Mouse (Mus musculus): Measurements from ENCODE around the gene Haspin. TPM values are rescaled to one million over a fixed set of nuclear protein-coding genes. Genes with fewer than 3 reads are reported as not detected.
A peak's percentile ranks its signal among the peaks of the same experiment; 100 is the strongest.

Haspin gene
- polyA plus RNA-seq, 1 experiment: 6.4 TPM

DNA sequence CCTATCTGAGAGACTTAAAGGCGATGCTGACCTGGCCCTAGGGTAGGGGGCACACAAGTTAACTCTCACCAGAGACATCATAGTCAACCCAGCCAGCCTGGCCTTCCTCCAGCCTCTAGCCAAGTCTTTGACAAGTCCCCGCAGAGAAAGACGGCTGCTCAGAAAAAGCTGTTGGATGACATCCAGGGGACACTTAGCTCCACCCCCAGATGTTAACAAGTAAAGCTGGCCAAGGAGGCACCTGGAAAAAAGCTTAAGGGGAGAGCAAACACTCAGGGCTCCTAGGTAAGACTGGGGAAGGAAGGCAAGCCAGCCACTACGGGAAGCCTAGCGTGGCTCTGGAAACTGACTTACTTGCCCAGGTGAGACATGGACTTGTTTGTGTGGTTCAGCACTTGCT, 34.1 kb upstream of the Haspin start:
- H3K4me1 ChIP-seq (ENCODE audit: control insufficient read depth, insufficient read depth, low read length): peaks cover 3% of the 10 kb centered on the region; the same call in 1 of the 2 replicates
- H3K4me3 ChIP-seq (ENCODE audit: insufficient read depth, low read length): no peak overlapping the region
- TF ChIP-seq POLR2A (IDR thresholded peaks at IDR 0.05; ENCODE audit: low read depth, low read length): no peak
- TF ChIP-seq CTCF (IDR thresholded peaks at IDR 0.05; ENCODE audit: borderline replicate concordance, insufficient read depth, low read length): no peak
- no peak overlapping the region for H3K27ac ChIP-seq (ENCODE audit: insufficient read depth, low read length)

DNA sequence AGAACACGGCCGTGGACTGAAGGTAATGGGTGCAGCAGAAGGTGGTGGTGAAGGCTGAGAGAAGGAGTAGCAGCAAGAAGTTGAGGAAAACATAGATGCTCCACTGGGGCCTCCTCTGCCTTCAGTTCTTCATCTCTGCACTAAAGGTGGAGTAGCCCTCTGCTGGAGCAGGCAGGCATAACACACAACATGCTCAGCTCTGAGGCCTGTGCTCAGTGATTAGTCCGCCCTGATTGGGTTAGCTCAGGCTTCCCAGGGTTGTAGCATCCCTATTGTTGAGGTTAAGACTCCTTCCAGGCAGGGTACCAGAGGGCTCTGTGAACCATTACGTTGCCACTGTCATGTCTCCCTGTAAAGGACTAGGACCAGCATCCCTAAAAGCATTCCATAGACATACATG, 31.1 kb upstream of the Haspin start:
- Histone ChIP-seq H3K27ac (ENCODE audit: insufficient read depth, low read length) (no peak overlapping the region), H3K4me3 (ENCODE audit: insufficient read depth, low read length) (no peak overlapping the region), H3K4me1 (ENCODE audit: control insufficient read depth, insufficient read depth, low read length) (peaks cover 3% of the 10 kb centered on the region; the same call in 1 of the 2 replicates)
- TF ChIP-seq CTCF (IDR thresholded peaks at IDR 0.05; ENCODE audit: borderline replicate concordance, insufficient read depth, low read length) (peak; percentile 71; the same call in 1 of the 2 replicates), POLR2A (IDR thresholded peaks at IDR 0.05; ENCODE audit: low read depth, low read length) (no peak)

DNA sequence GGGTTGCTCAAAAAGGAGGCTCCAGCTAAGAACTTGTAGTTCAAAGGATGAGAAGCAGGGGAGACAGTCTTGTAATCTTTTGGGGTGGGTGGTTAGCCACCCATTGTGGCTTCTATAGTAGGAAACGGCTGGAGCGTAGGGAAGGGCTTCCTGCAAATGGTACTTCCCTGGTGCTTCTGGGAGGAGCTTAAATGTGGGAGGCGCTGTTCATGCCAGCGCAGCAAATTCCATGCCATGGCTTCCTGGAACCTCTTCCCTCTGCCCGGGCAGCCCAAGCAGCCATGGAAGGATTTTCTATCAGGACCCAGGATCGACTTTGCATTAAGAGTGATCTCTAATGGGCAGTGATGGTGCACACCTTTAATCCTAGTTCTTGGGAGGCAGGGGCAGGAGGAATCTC, 30.5 kb upstream of the Haspin start:
- TF ChIP-seq POLR2A (IDR thresholded peaks at IDR 0.05; ENCODE audit: low read depth, low read length) (no peak), CTCF (IDR thresholded peaks at IDR 0.05; ENCODE audit: borderline replicate concordance, insufficient read depth, low read length) (no peak)
- H3K4me1 ChIP-seq (ENCODE audit: control insufficient read depth, insufficient read depth, low read length): peaks cover 3% of the 10 kb centered on the region; the same call in 1 of the 2 replicates
- no peak overlapping the region for H3K27ac ChIP-seq (ENCODE audit: insufficient read depth, low read length)
- H3K4me3 ChIP-seq (ENCODE audit: insufficient read depth, low read length): no peak overlapping the region

DNA sequence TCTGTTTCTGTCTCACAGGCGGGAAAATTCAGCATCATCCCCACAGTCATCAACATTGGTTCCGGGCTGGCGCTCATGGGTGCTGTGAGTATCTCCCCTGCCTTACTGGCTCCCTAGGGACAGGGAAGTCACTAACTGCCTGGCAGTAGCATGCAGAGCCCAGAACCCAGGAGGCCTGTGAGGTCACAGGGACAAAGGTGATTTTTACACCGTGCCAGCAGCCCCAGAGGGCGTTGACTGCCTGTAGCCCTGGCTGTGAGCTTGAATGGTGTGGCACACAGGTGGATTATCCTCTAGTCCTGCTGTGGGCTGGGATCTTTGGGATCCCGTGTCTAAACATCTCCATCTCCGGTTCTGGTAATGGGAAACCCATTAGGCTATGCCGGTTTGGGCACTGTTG, 30.0 kb upstream of the Haspin start:
- Histone ChIP-seq H3K4me1 (ENCODE audit: control insufficient read depth, insufficient read depth, low read length) (peaks cover 3% of the 10 kb centered on the region; the same call in 1 of the 2 replicates), H3K4me3 (ENCODE audit: insufficient read depth, low read length) (no peak overlapping the region), H3K27ac (ENCODE audit: insufficient read depth, low read length) (no peak overlapping the region)
- no peak for TF ChIP-seq POLR2A (IDR thresholded peaks at IDR 0.05; ENCODE audit: low read depth, low read length)
- TF ChIP-seq CTCF (IDR thresholded peaks at IDR 0.05; ENCODE audit: borderline replicate concordance, insufficient read depth, low read length): no peak

DNA sequence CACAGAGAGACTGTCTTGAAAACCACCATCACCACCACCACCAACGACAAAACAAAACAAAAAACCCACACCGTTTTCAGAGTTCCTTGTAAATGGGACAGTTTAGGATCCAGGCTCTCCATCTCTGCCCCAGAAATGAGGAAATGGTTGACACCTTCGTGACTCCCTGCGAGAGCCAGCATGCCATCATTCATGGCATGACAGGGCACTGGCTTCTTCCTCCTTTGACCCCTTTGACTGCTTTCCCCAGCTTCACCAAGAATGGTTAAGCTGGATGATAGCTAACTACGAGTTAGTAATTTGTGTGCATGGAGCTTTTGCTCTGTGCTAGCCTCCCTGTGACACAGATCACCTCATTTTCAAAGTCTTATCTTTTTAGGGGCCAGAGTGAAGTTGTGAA, 24.2 kb upstream of the Haspin start:
- Histone ChIP-seq H3K4me3 (ENCODE audit: insufficient read depth, low read length) (no peak overlapping the region), H3K4me1 (ENCODE audit: control insufficient read depth, insufficient read depth, low read length) (peaks cover 8% of the 10 kb centered on the region), H3K27ac (ENCODE audit: insufficient read depth, low read length) (no peak overlapping the region)
- TF ChIP-seq POLR2A (IDR thresholded peaks at IDR 0.05; ENCODE audit: low read depth, low read length): no peak
- no peak for TF ChIP-seq CTCF (IDR thresholded peaks at IDR 0.05; ENCODE audit: borderline replicate concordance, insufficient read depth, low read length)

DNA sequence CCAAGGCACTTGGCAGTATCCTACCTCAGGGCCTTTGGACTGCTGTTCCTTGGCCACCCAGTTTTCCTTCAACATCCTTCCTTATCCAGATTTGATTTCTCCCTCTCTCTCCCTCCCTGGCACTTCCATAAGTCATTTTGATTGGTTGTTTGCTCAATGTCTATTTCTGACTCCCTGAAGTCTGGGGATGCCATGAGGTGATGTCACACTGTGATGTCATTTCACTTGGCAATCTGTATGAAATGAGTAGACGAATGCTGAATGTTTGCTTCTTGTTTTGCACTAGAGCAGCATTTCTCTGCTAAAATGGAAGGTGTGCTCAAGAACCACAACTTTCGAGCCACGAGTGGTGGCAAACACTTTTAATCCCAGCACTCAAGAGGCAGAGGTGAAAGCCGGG, 23.5 kb upstream of the Haspin start:
- Histone ChIP-seq H3K4me1 (ENCODE audit: control insufficient read depth, insufficient read depth, low read length) (peaks cover 8% of the 10 kb centered on the region), H3K27ac (ENCODE audit: insufficient read depth, low read length) (peak overlapping the region; percentile 18; the same call in 1 of the 2 replicates), H3K4me3 (ENCODE audit: insufficient read depth, low read length) (no peak overlapping the region; the same call in 1 of the 2 replicates)
- TF ChIP-seq POLR2A (IDR thresholded peaks at IDR 0.05; ENCODE audit: low read depth, low read length): no peak
- no peak for TF ChIP-seq CTCF (IDR thresholded peaks at IDR 0.05; ENCODE audit: borderline replicate concordance, insufficient read depth, low read length)

DNA sequence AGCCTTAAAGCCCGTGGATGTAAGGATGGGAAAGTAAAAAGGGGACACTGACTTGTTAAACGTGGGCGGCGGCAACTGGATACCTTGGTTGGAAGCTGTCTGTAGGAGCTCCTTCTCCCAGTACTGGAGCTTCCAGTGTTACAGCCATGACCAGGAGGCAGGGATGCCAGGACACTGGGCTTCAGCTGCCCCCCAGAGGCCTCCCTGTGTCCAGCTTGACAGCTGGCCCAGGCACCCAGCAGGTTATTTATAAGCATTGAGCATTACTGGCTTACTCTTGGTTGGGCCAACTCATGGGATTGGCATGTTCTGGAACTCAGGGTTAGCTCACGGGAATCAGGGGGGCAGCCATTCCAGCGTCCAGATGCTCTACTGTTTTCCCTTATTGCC, 22.7 kb upstream of the Haspin start:
- no peak for TF ChIP-seq POLR2A (IDR thresholded peaks at IDR 0.05; ENCODE audit: low read depth, low read length)
- TF ChIP-seq CTCF (IDR thresholded peaks at IDR 0.05; ENCODE audit: borderline replicate concordance, insufficient read depth, low read length): 0 out of 2 replicates have a peak, but pooled peaks have one; percentile 4
- H3K27ac ChIP-seq (ENCODE audit: insufficient read depth, low read length): peak overlapping the region; percentile 18; the same call in 1 of the 2 replicates
- H3K4me1 ChIP-seq (ENCODE audit: control insufficient read depth, insufficient read depth, low read length): peaks cover 8% of the 10 kb centered on the region
- peak overlapping the region; percentile 38 for H3K4me3 ChIP-seq (ENCODE audit: insufficient read depth, low read length)

DNA sequence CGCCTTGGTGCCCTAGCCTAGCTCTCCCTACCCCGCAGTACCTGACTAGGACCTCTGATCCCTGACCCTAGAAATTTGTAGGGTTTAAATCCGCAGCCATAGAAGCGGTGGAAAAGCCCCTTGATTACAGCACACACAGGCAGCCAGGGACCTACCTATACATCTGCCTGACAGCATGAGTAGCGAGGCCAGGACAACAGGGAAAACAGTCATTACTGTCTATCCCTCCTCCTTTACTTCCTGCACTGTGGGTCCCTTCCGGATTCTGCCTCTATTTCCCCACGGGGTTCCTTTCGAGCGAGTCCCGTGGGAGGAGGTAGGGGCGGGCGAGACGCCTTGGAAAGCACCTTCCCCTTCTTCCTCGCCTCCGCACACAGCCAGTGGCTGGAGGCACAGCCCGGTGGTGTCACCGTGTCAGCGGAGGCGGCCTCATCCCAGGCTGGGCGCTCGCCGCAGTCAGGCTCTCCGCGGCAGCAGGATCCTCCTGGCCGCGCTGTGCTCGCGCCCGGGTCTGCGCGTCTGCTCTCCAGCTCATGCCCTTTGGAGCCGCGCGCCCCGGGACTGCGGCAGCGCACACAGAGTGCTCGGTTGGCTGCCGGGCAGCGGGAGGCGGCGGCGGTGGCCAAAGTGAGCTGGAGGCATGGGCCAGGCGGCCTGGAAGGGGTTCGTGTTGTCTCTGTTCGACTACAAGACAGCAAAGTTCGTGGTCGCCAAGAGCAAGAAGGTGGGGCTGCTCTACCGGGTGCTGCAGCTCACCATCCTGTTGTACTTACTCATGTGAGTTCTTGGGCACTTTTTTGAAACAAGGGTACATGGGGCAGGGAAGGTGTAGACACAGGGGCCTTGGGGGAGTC, 22.1 kb upstream of the Haspin start, which contains the start of gene P2rx5:
Gene P2rx5 (plus strand): TSS at position 465 of the 854 bp plus-strand sequence.
- peaks cover 8% of the 10 kb centered on the region for H3K4me1 ChIP-seq (ENCODE audit: control insufficient read depth, insufficient read depth, low read length)
- peak within 1 kb of the TSS; percentile 38 for H3K4me3 ChIP-seq (ENCODE audit: insufficient read depth, low read length)
- peak within 1 kb of the TSS; percentile 18; the same call in 1 of the 2 replicates for H3K27ac ChIP-seq (ENCODE audit: insufficient read depth, low read length)
- TF ChIP-seq CTCF (IDR thresholded peaks at IDR 0.05; ENCODE audit: borderline replicate concordance, insufficient read depth, low read length) (no peak), POLR2A (IDR thresholded peaks at IDR 0.05; ENCODE audit: low read depth, low read length) (peak; percentile 47; the same call in 1 of the 2 replicates)

DNA sequence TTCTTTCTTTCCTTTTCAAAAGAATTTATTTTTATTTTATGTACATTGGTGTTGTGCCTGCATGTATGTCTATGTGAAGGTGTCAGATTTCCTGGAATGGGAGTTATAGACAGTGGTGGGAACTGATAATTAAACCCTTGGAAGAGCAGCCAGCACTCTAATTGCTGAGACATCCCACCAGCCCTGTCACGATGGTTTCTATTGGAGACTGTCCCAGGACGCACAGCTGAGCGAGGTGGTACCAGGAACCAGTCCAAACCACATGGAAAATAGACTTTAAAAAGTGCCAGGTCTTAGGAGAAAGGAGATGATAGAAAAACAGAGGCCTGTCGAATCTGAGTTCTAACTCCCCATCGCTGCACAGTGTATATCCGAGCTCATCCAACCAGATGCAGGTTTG, 17.0 kb upstream of the Haspin start:
- TF ChIP-seq CTCF (IDR thresholded peaks at IDR 0.05; ENCODE audit: borderline replicate concordance, insufficient read depth, low read length) (no peak), POLR2A (IDR thresholded peaks at IDR 0.05; ENCODE audit: low read depth, low read length) (no peak)
- H3K4me1 ChIP-seq (ENCODE audit: control insufficient read depth, insufficient read depth, low read length): no peaks in the 10 kb centered on the region; the same call in 1 of the 2 replicates
- H3K27ac ChIP-seq (ENCODE audit: insufficient read depth, low read length): no peak overlapping the region
- no peak overlapping the region for H3K4me3 ChIP-seq (ENCODE audit: insufficient read depth, low read length)

DNA sequence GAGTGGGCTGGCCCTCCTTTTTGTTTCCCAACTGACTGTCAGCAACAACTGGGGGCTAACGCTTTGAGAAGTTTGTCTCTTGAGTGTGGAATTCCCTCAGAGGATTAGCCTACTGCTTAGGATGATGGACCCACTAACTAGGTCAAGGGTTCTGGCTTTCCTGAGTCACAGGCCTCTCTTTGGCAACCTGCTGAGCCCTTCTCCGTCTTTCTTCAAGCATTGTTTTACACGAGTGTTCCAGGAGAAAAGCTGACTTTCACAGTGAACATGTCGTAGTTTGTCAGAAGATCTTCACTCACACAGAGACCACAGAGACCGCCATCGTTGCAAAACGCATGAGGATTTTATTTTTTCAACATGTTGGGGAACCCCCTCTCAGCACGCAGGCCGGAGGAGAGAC, 10.1 kb upstream of the Haspin start:
- TF ChIP-seq CTCF (IDR thresholded peaks at IDR 0.05; ENCODE audit: borderline replicate concordance, insufficient read depth, low read length): no peak
- TF ChIP-seq POLR2A (IDR thresholded peaks at IDR 0.05; ENCODE audit: low read depth, low read length): no peak

More for the DNA sequence above, 10.1 kb upstream of the Haspin start:
- Histone ChIP-seq H3K4me3 (ENCODE audit: insufficient read depth, low read length) (no peak overlapping the region), H3K27ac (ENCODE audit: insufficient read depth, low read length) (no peak overlapping the region), H3K4me1 (ENCODE audit: control insufficient read depth, insufficient read depth, low read length) (no peaks in the 10 kb centered on the region)

Data from embryonic fibroblast, embryonic 13.5 days (primary cell).